Mouse (Mus musculus): Measurements from ENCODE around the gene Spock1. TPM values are rescaled to one million over a fixed set of nuclear protein-coding genes. Genes with fewer than 3 reads are reported as not detected.

The Spock1 gene
- polyA plus RNA-seq, 1 experiment from 2014 or later = 0.49 TPM

- Histone ChIP-seq H3K4me2 (ENCODE audit: low read length) (no peak overlapping the region), H3K9me3 (replicated peaks; ENCODE audit: low read length) (no peaks in the 10 kb centered on the region), H3K4me3 (replicated peaks; ENCODE audit: low read depth, low read length) (no peak overlapping the region), H3K27ac (no peak overlapping the region), H3K36me3 (ENCODE audit: insufficient read depth, low read length) (no peaks in the 10 kb centered on the region), H3K4me1 (replicated peaks; ENCODE audit: insufficient read depth, low read length) (no peaks in the 10 kb centered on the region), H3K27me3 (ENCODE audit: insufficient read depth, low read length) (no peaks in the 10 kb centered on the region), H3K9ac (ENCODE audit: low read depth, low read length) (no peak overlapping the region)
- ATAC-seq (replicated peaks; ENCODE audit: low FRiP score, low read depth) (no peak), DNase-seq (ENCODE audit: low spot score) (no peak)
- 84% methylated on average over 7 of the region's 7 CpGs for WGBS
- TF ChIP-seq CTCF (IDR thresholded peaks at IDR 0.05; ENCODE audit: low read depth) = no peak
Measured at GRCm38 (mm10) chr13:57448906-57449305, 459.2 kb downstream of the Spock1 start.

GRCm38 (mm10) chr13:57444977-57445376 is 463.2 kb downstream of the Spock1 start:
- no peak overlapping the region for H3K4me2 ChIP-seq (ENCODE audit: low read length)
- no peak overlapping the region for H3K27ac ChIP-seq
- no peaks in the 10 kb centered on the region for H3K4me1 ChIP-seq (replicated peaks; ENCODE audit: insufficient read depth, low read length)
- H3K9me3 ChIP-seq (replicated peaks; ENCODE audit: low read length) = no peaks in the 10 kb centered on the region
- DNase-seq (ENCODE audit: low spot score) (no peak), ATAC-seq (replicated peaks; ENCODE audit: low FRiP score, low read depth) (no peak)
- H3K36me3 ChIP-seq (ENCODE audit: insufficient read depth, low read length) = no peaks in the 10 kb centered on the region
- no peak overlapping the region for H3K9ac ChIP-seq (ENCODE audit: low read depth, low read length)
- TF ChIP-seq CTCF (IDR thresholded peaks at IDR 0.05; ENCODE audit: low read depth) = no peak
- no peak overlapping the region for H3K4me3 ChIP-seq (replicated peaks; ENCODE audit: low read depth, low read length)
- 87% methylated on average over 3 of the region's 3 CpGs for WGBS
- no peaks in the 10 kb centered on the region for H3K27me3 ChIP-seq (ENCODE audit: insufficient read depth, low read length)

- Histone ChIP-seq H3K9ac (ENCODE audit: low read depth, low read length) (no peak overlapping the region), H3K27ac (no peak overlapping the region), H3K9me3 (replicated peaks; ENCODE audit: low read length) (no peaks in the 10 kb centered on the region), H3K4me3 (replicated peaks; ENCODE audit: low read depth, low read length) (no peak overlapping the region), H3K4me2 (ENCODE audit: low read length) (no peak overlapping the region), H3K4me1 (replicated peaks; ENCODE audit: insufficient read depth, low read length) (no peaks in the 10 kb centered on the region), H3K36me3 (ENCODE audit: insufficient read depth, low read length) (no peaks in the 10 kb centered on the region), H3K27me3 (ENCODE audit: insufficient read depth, low read length) (no peaks in the 10 kb centered on the region)
- DNase-seq (ENCODE audit: low spot score) = no peak
- no peak for ATAC-seq (replicated peaks; ENCODE audit: low FRiP score, low read depth)
- 83% methylated on average over 7 of the region's 7 CpGs for WGBS
- TF ChIP-seq CTCF (IDR thresholded peaks at IDR 0.05; ENCODE audit: low read depth) = no peak
Measured at GRCm38 (mm10) chr13:57440111-57440510, 468.0 kb downstream of the Spock1 start.

GRCm38 (mm10) chr13:57435726-57436220 is 472.4 kb downstream of the Spock1 start:
- DNase-seq (ENCODE audit: low spot score) = no peak

GRCm38 (mm10) chr13:57433848-57434247 is 474.3 kb downstream of the Spock1 start:
- no peak overlapping the region for H3K4me3 ChIP-seq (replicated peaks; ENCODE audit: low read depth, low read length)
- WGBS = 93% methylated on average over 4 of the region's 4 CpGs
- H3K36me3 ChIP-seq (ENCODE audit: insufficient read depth, low read length) = no peaks in the 10 kb centered on the region
- TF ChIP-seq CTCF (IDR thresholded peaks at IDR 0.05; ENCODE audit: low read depth) = no peak
- H3K9me3 ChIP-seq (replicated peaks; ENCODE audit: low read length) = no peaks in the 10 kb centered on the region
- H3K9ac ChIP-seq (ENCODE audit: low read depth, low read length) = no peak overlapping the region
- no peak for ATAC-seq (replicated peaks; ENCODE audit: low FRiP score, low read depth)
- DNase-seq (ENCODE audit: low spot score) = no peak
- no peaks in the 10 kb centered on the region for H3K4me1 ChIP-seq (replicated peaks; ENCODE audit: insufficient read depth, low read length)
- H3K4me2 ChIP-seq (ENCODE audit: low read length) = no peak overlapping the region
- no peaks in the 10 kb centered on the region for H3K27me3 ChIP-seq (ENCODE audit: insufficient read depth, low read length)
- H3K27ac ChIP-seq = no peak overlapping the region

More at GRCm38 (mm10) chr13:57435726-57436220, 472.4 kb downstream of the Spock1 start:
- Histone ChIP-seq H3K27ac (no peak overlapping the region), H3K4me3 (replicated peaks; ENCODE audit: low read depth, low read length) (no peak overlapping the region), H3K36me3 (ENCODE audit: insufficient read depth, low read length) (no peaks in the 10 kb centered on the region), H3K9me3 (replicated peaks; ENCODE audit: low read length) (no peaks in the 10 kb centered on the region), H3K4me2 (ENCODE audit: low read length) (no peak overlapping the region), H3K9ac (ENCODE audit: low read depth, low read length) (no peak overlapping the region), H3K4me1 (replicated peaks; ENCODE audit: insufficient read depth, low read length) (no peaks in the 10 kb centered on the region), H3K27me3 (ENCODE audit: insufficient read depth, low read length) (no peaks in the 10 kb centered on the region)
- 88% methylated on average over 10 of the region's 10 CpGs for WGBS
- no peak for ATAC-seq (replicated peaks; ENCODE audit: low FRiP score, low read depth)
- no peak for TF ChIP-seq CTCF (IDR thresholded peaks at IDR 0.05; ENCODE audit: low read depth)

- WGBS = 94% methylated on average over 4 of the region's 4 CpGs
- no peaks in the 10 kb centered on the region for H3K4me1 ChIP-seq (replicated peaks; ENCODE audit: insufficient read depth, low read length)
- H3K4me2 ChIP-seq (ENCODE audit: low read length) = no peak overlapping the region
- no peak for TF ChIP-seq CTCF (IDR thresholded peaks at IDR 0.05; ENCODE audit: low read depth)
- DNase-seq (ENCODE audit: low spot score) (no peak), ATAC-seq (replicated peaks; ENCODE audit: low FRiP score, low read depth) (no peak)
- no peaks in the 10 kb centered on the region for H3K27me3 ChIP-seq (ENCODE audit: insufficient read depth, low read length)
- H3K9me3 ChIP-seq (replicated peaks; ENCODE audit: low read length) = no peaks in the 10 kb centered on the region
- no peak overlapping the region for H3K27ac ChIP-seq
- no peaks in the 10 kb centered on the region for H3K36me3 ChIP-seq (ENCODE audit: insufficient read depth, low read length)
- H3K9ac ChIP-seq (ENCODE audit: low read depth, low read length) = no peak overlapping the region
- H3K4me3 ChIP-seq (replicated peaks; ENCODE audit: low read depth, low read length) = no peak overlapping the region
Measured at GRCm38 (mm10) chr13:57431815-57432214, 476.3 kb downstream of the Spock1 start.

- ATAC-seq (replicated peaks; ENCODE audit: low FRiP score, low read depth) (no peak), DNase-seq (ENCODE audit: low spot score) (no peak)
- WGBS = 61% methylated on average over 14 of the region's 14 CpGs
Measured at GRCm38 (mm10) chr13:57428840-57429239, 479.3 kb downstream of the Spock1 start.

More at GRCm38 (mm10) chr13:57428840-57429239, 479.3 kb downstream of the Spock1 start:
- no peak overlapping the region for H3K4me2 ChIP-seq (ENCODE audit: low read length)
- H3K9me3 ChIP-seq (replicated peaks; ENCODE audit: low read length) = no peaks in the 10 kb centered on the region
- TF ChIP-seq CTCF (IDR thresholded peaks at IDR 0.05; ENCODE audit: low read depth) = no peak
- H3K4me3 ChIP-seq (replicated peaks; ENCODE audit: low read depth, low read length) = no peak overlapping the region
- H3K27me3 ChIP-seq (ENCODE audit: insufficient read depth, low read length) = no peaks in the 10 kb centered on the region
- no peak overlapping the region for H3K27ac ChIP-seq
- H3K36me3 ChIP-seq (ENCODE audit: insufficient read depth, low read length) = no peaks in the 10 kb centered on the region
- no peak overlapping the region for H3K9ac ChIP-seq (ENCODE audit: low read depth, low read length)
- no peaks in the 10 kb centered on the region for H3K4me1 ChIP-seq (replicated peaks; ENCODE audit: insufficient read depth, low read length)

All from kidney, postnatal 0 days (tissue).